Mouse (Mus musculus) gastrocnemius, postnatal 10 days (tissue): ENCODE results near the gene Creb3l1. TPM values are rescaled to one million over a fixed set of nuclear protein-coding genes. Genes with fewer than 3 reads are reported as not detected.

Source experiments
- DNase-seq: peaks from one replicate; pipeline ENCODE4 v3.0.0; 2021; ENCODE audit warnings: mixed read lengths
- microRNA-seq, 2 experiments: library from miRNA; unstranded; fragments of <30 nt; microRNA quantifications; one replicate each; pipeline ENCODE4 v1.2.0; 2021
- total RNA-seq, 2 experiments: library from RNA; stranded (reverse); gene quantifications; 2 replicates each; pipeline ENCODE4 v1.2.3; 2021

Creb3l1 gene
- total RNA-seq, 2 experiments from 2014 or later, result 29.2 to 44.6 TPM

DNA sequence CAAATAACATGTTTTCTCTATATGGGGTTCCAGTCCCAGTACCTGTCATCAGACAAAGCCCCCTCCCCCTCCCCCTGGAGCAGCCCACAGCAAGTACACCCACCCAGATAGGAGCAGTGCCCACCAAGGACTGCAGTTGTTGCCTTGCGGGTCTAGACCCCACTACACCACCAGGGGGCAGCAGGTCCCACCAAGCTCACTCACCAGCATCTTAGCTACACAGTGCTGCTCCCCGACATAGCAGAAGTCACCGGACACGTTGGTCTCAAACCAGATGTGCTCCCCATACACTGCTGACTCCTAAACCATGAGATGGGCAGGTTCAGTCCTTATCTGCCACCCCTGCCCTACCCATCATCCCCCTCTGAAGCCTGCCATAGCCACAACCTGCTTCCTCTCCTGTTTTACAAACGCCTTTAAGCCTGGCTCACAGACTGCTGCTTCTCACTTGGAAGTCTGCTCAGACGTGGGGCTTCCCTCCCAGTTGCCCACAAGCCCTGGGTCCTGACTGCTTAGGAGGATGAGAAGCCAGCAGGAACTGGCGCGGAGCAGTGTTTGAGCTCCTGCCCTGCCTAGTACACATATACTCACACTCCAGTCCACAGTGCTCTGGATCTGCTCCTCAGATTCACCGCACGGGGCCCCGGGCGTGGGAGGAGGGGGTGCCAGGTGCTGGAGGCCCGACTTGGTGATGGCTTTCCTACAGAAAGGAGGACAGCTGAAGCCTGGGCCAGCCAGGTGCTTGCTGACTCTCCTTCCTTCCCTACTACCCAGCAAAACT, 79.9 kb downstream of the Creb3l1 start:
- peak; percentile 87 for DNase-seq

DNA sequence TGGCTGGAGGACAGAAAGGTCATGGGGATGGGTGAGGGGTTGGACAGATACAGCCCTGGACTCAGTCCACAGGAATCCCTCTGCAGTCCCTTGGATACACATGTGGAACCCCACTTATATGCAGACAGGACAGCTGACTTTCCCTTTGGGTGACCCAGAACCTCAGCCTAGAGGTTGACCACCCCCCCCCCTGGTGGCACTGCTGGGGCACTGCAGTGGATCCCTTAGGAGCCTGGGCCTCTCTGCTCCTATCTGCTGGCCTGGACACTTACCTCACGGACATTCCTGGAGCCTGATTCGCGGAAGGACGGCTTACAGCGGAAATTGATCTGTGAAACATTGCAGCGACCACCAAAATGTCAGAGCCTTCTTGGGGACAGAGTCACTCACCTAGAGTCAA, 81.9 kb downstream of the Creb3l1 start:
- DNase-seq, result no peak

DNA sequence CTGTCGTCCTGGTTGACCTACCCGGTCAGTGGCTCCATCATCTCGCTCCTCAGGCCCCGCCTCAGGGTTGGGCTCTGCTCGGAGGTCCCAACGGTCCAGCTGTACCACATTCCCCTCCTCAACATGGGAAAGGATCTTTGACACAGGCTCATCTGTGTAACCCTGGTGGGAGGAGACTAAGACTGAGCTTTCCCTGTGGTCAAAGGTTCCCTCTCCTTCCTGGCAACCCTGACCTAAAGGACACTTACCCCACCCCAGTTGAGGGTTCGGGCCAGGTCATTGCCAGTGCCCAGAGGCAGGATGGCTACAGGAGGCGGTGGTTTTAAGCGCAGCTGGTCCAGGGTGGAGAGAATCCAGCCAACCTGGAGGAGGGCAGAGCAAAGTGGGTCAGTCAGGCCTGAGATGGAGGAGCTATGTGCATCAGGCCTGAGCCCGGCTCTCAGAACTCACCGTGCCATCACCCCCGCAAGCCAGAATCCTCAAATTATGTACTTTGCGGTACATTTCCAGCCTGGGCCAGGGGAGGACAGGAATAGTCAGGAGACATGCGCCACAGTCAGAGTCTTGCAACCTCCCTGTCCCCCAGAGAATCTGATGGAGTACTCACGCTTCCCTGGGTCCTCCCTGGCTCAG, 84.9 kb downstream of the Creb3l1 start:
- DNase-seq, result no peak

DNA sequence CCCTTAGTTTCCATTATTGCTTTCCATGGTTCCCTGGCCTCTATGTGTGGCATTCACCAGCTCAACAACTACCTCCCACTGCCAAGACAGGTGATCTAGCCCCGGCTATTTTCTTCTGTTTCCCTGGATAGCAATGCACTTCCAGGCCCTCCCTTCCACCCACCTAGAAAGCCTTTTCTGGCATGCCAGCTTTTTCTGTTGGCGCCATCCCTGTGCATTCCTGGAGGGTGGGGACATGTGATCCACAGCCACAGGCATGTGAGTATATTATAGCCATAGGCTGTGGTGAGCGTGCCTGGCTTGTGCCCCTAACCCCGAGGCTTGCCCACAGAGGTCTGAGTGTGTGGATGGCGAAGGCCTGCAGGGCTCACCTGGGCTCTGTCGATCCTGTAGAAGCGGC, 88.1 kb downstream of the Creb3l1 start:
- peak; percentile 3 for DNase-seq

DNA sequence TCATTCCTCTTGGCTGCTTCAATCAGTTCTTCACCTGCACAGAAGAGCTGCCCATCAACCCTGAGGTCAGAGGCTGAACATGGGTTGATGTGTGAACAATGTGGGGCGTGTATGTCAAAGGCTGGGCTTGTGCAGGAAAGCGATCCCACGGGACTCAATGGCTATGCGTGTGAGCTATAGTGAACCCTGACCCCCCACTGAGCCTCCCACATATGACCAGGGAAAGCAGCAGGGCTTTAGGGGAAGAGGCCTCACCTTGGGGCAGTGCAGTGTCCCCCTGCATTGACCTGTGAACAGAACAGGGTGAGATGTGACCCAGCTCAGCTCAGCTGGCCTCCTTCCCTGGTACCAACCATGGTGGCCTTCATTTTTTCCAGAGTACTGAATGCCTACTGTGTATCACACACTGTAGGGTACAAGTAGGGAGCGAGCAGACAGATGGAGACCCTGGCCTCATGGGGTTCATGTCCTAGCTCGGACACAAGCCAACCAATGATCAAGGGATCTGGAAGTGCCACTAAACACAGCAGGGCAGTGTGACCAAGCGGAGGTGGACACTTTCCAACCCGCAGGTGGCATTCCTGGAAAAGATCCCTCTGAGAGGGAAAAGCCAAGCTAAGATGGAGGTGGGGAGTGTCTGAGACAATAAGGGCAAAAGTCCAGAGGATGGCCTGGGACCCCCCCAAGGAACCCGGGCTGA, 89.3 kb downstream of the Creb3l1 start:
- peak; percentile 7 for DNase-seq

DNA sequence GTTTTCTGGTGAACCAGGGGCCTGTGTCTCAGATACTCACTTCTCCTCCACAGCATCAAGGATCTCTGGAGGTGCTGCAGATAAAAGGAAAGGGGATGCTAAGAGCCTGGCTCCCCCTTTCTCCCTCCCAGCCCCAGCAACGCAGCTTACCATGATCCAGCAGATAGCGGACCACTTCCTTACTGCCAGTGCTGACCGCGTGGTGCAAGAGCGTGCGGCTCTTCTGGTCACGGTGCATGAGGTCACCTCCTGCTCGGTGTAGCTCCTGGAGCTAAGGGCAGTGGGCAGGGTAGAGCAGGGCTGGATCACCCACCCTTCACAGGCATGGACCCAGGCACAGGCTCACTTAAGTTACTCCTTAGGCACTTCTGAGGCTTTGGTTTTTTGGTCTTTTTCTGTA, 90.3 kb downstream of the Creb3l1 start:
- DNase-seq, result no peak

DNA sequence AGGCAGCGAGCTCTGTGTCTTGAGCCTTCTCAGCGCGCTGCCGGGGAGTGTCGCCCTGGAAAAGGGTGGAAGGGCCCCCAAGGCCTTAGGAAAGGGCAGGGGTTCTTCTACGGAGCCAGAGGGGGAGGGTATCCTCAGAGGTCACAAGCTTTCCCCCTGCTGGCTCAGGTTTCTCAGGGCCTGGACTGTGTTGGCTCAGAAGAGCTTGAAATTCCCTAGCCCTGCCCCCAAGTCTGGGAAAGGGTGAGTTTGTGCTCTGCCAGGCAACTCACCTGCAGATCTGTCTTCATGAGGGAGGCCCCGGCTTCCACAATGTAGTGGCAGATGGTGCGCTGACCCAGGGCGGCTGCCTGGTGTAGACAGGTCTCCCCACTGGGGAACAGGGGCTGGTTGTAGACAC, 90.8 kb downstream of the Creb3l1 start:
- DNase-seq, result peak; percentile 6

DNA sequence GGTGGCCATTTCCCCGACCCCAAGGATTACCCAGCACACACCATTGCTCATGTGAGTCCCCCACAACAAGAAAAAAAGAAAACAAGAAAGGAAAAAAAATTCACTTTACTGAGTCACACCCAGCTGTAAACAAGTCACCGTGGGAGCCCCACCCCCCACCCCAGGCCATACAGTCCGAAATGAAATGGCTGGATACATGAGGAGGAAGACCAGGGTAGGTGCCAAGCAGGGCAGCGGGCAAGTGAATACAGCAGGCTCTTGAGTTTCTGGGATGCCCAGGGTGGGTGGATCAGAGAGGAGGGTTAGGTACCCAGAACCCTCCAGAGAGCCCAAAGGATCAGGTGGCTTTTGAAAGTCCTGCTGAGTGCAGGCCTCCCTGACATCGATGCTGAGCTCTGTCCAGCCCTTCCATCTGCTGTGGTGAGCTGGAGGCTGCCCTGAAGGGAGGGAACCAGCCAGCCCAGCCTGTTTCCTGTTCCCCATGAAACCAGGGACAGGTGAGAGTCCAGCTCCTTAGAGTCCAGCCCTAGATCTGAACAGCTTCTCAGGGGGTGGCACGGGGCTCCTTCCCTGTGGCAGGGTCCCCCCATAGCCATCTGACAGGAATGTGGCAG, 91.5 kb downstream of the Creb3l1 start:
- peak; percentile 14 for DNase-seq

Small RNA genes within 50 kb of the gene (microRNA-seq; reads per million reads assigned to microRNA genes)
- 0.25 to 0.32 reads per million in 2 experiments for gene Mir6999

Other genes starting within 250 kb of the Creb3l1 start
- under 1 TPM in 1 of 2 experiments, not detected in 1; 0.16 TPM for gene Chrm4, start 97.3 kb downstream of the Creb3l1 start, total RNA-seq
- gene Mdk, start 92.2 kb downstream of the Creb3l1 start, total RNA-seq, result 10 to 100 TPM; 43.3 to 55.2 TPM
- gene Gm9821, start 78.8 kb downstream of the Creb3l1 start, total RNA-seq, result not detected
- gene Dgkz, start 48.6 kb downstream of the Creb3l1 start, total RNA-seq, result 10 to 100 TPM; 60.5 to 84.3 TPM
- 10 to 100 TPM; 27.1 to 44.4 TPM for gene Phf21a, start 68.6 kb upstream of the Creb3l1 start, total RNA-seq